Mouse (Mus musculus): ENCODE measurements at regions not wholly inside any gene's neighbourhood (a gene's known extent, or its start where the extent isn't known, plus 50 kb on each side); places are given as distances from the start of the nearest gene placed in this dataset.

DNA sequence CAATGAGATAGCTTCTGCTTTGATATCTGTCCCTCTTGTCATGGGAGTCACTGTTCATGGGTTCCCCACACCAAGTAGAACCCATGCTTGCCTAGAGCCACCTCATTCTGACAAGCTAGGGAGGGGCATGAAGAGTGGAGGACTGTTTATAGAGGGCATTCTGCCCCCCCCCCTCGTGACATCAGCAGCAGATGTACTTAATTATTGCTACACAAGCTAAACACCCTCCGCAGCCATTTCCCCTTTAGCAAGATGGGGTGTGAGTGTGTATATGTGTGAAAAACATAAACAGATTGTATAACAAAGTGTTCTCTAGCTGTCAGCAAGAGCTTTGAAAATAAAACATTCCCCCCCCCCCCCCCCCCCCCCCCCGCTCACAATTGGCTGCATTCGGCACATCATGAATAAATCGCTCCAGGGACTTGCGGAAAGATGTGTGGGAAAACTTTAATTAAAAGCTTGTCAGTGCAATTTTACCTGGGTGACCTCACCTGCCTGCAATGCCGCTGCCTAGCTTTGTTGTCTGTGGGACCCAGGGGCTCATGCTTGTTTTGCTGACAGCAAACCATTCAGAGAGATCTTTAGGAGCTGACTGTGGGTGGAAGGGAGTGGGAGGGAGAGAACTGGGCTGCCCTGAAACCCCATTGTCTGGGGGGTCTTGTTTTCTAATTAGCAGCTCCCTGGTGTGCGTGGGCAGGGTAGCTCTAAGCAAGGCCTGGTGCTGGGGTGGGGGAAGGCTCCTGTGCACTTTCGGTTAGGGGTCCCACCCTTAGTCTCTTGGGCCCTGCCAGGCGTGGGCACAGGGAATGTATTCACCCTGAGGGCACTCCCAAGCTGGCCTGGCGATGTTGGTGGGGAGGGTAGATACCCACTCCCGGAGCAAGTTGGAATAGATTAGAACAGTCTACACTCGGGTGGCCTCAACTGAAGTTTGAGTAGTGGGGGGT is 63.4 kb downstream of the Irx2 start:
- no peak overlapping the region for H3K9ac ChIP-seq
- H3K4me1 ChIP-seq (ENCODE audit: insufficient read depth): no peaks in the 10 kb centered on the region
- TF ChIP-seq CTCF (IDR thresholded peaks at IDR 0.05; ENCODE audit: low read depth): no peak
- H3K36me3 ChIP-seq (ENCODE audit: insufficient read depth): no peaks in the 10 kb centered on the region
- H3K4me2 ChIP-seq: no peak overlapping the region
- 61% methylated on average over 13 of the region's 13 CpGs for WGBS
- no peak overlapping the region for H3K27ac ChIP-seq (ENCODE audit: low read depth)
- no peak overlapping the region for H3K4me3 ChIP-seq (ENCODE audit: low read depth, low read length)
- DNase-seq (no peak), ATAC-seq (ENCODE audit: insufficient read depth) (no peak)
- no peaks in the 10 kb centered on the region for H3K9me3 ChIP-seq (ENCODE audit: low read depth, low read length)
- no peaks in the 10 kb centered on the region for H3K27me3 ChIP-seq (ENCODE audit: insufficient read depth, low read length)

GRCm38 (mm10) chr13:72707469-72707868 is 78.8 kb downstream of the Irx2 start:
- ATAC-seq (ENCODE audit: insufficient read depth) (no peak), DNase-seq (no peak)
- Histone ChIP-seq H3K9ac (no peak overlapping the region), H3K36me3 (ENCODE audit: insufficient read depth) (no peaks in the 10 kb centered on the region), H3K4me1 (ENCODE audit: insufficient read depth) (no peaks in the 10 kb centered on the region), H3K4me2 (no peak overlapping the region), H3K9me3 (ENCODE audit: low read depth, low read length) (no peaks in the 10 kb centered on the region), H3K4me3 (ENCODE audit: low read depth, low read length) (no peak overlapping the region), H3K27me3 (ENCODE audit: insufficient read depth, low read length) (no peaks in the 10 kb centered on the region), H3K27ac (ENCODE audit: low read depth) (no peak overlapping the region)
- WGBS: 62% methylated on average over 3 of the region's 3 CpGs
- TF ChIP-seq CTCF (IDR thresholded peaks at IDR 0.05; ENCODE audit: low read depth): no peak

- Histone ChIP-seq H3K27me3 (ENCODE audit: insufficient read depth, low read length) (no peaks in the 10 kb centered on the region), H3K4me3 (ENCODE audit: low read depth, low read length) (no peak overlapping the region), H3K9me3 (ENCODE audit: low read depth, low read length) (no peaks in the 10 kb centered on the region), H3K4me1 (ENCODE audit: insufficient read depth) (no peaks in the 10 kb centered on the region), H3K27ac (ENCODE audit: low read depth) (no peak overlapping the region), H3K9ac (no peak overlapping the region), H3K4me2 (no peak overlapping the region), H3K36me3 (ENCODE audit: insufficient read depth) (no peaks in the 10 kb centered on the region)
- no peak for TF ChIP-seq CTCF (IDR thresholded peaks at IDR 0.05; ENCODE audit: low read depth)
- DNase-seq (peak; percentile 27), ATAC-seq (ENCODE audit: insufficient read depth) (peak; percentile 70; the same call in 1 of the 2 replicates)
- 53% methylated on average over 2 of the region's 2 CpGs for WGBS
These were observed 80.1 kb downstream of the Irx2 start for GRCm38 (mm10) chr13:72708728-72709127.

- H3K4me2 ChIP-seq: no peak overlapping the region
- no peaks in the 10 kb centered on the region for H3K27me3 ChIP-seq (ENCODE audit: insufficient read depth, low read length)
- no peak overlapping the region for H3K9ac ChIP-seq
- H3K36me3 ChIP-seq (ENCODE audit: insufficient read depth): no peaks in the 10 kb centered on the region
- H3K27ac ChIP-seq (ENCODE audit: low read depth): no peak overlapping the region
- no peak overlapping the region for H3K4me3 ChIP-seq (ENCODE audit: low read depth, low read length)
- DNase-seq (no peak), ATAC-seq (ENCODE audit: insufficient read depth) (no peak)
- no peak for TF ChIP-seq CTCF (IDR thresholded peaks at IDR 0.05; ENCODE audit: low read depth)
- no peaks in the 10 kb centered on the region for H3K9me3 ChIP-seq (ENCODE audit: low read depth, low read length)
- H3K4me1 ChIP-seq (ENCODE audit: insufficient read depth): no peaks in the 10 kb centered on the region
- WGBS: 50% methylated on average over 5 of the region's 5 CpGs
These were observed 81.4 kb downstream of the Irx2 start for GRCm38 (mm10) chr13:72710051-72710450.

DNA sequence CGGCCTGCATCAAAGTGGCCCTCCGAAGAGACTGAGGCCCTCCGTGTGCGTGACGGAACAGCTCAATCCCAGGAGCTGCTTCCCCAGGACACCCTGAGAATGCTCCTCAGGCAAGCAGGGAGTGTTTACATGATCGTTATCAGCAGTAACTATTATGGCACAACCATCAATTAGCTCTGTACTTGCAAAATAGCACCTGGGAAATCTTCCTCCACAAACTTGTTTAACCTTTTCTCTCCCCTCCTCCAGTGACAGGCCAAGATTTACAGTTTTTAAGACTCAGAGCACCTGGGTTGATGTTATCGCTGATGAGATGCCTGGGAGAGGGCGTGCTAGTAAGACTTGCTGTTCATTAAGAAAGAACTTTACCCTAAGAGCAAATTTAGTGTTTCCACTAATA is 82.5 kb downstream of the Irx2 start:
- no peak overlapping the region for H3K9ac ChIP-seq
- H3K4me3 ChIP-seq (ENCODE audit: low read depth, low read length): no peak overlapping the region
- TF ChIP-seq CTCF (IDR thresholded peaks at IDR 0.05; ENCODE audit: low read depth): no peak
- no peak for ATAC-seq (ENCODE audit: insufficient read depth)
- no peak overlapping the region for H3K27ac ChIP-seq (ENCODE audit: low read depth)
- H3K36me3 ChIP-seq (ENCODE audit: insufficient read depth): no peaks in the 10 kb centered on the region
- 28% methylated on average over 8 of the region's 8 CpGs for WGBS
- no peaks in the 10 kb centered on the region for H3K9me3 ChIP-seq (ENCODE audit: low read depth, low read length)
- DNase-seq: no peak
- no peaks in the 10 kb centered on the region for H3K4me1 ChIP-seq (ENCODE audit: insufficient read depth)
- no peaks in the 10 kb centered on the region for H3K27me3 ChIP-seq (ENCODE audit: insufficient read depth, low read length)
- no peak overlapping the region for H3K4me2 ChIP-seq

DNA sequence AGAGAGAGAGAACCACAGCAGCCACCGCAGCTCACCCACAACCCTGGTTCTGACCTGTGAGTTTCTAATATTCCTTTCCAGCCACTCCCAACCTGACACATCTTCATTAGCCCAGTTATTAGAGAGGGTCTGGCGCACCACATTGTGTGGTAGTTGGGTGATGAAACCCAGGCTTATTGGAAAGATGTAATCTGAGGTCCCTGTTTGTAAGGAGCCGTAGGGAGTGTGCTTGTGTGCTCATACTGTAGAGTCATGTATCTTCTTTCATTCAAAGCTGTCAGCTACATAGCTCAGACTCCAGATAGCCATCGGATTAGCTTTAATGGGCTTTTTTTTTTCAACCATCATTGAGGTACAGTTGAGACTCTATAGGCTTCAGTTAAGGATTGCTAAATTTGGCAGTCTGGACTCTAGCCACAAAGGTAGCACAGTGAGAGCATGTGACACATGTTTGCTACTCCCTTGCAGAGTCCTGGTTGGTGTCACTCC is 83.3 kb downstream of the Irx2 start:
- 60% methylated on average over 4 of the region's 4 CpGs for whole genome bisulfite sequencing
- ATAC-seq (ENCODE audit: insufficient read depth) (no peak), DNase-seq (no peak)

DNA sequence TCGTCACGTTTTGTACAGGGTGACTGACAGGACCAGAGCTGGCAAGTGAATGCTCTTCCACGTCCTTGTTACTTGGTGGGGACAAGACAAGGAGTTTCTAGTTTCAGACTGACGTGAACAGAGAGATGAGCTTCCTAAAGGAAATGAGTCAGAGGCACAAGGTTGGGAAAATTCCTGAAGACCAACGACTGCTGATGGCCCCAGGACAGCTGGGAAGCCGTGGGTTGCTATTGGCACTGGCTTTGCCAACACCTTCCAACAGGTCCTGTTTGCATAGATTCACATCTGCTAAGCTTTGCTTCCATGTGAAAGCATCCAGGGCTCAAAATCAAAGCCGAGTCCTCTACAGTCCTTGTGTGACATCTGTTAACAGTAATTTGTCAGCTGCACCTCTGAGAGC is 86.2 kb downstream of the Irx2 start:
- no peak for ATAC-seq (ENCODE audit: insufficient read depth)
- H3K4me3 ChIP-seq (ENCODE audit: low read depth, low read length): no peak overlapping the region
- H3K27ac ChIP-seq (ENCODE audit: low read depth): no peak overlapping the region
- H3K4me1 ChIP-seq (ENCODE audit: insufficient read depth): no peaks in the 10 kb centered on the region
- no peaks in the 10 kb centered on the region for H3K9me3 ChIP-seq (ENCODE audit: low read depth, low read length)
- no peaks in the 10 kb centered on the region for H3K27me3 ChIP-seq (ENCODE audit: insufficient read depth, low read length)
- no peak for TF ChIP-seq CTCF (IDR thresholded peaks at IDR 0.05; ENCODE audit: low read depth)
- no peak for DNase-seq
- no peak overlapping the region for H3K9ac ChIP-seq
- H3K36me3 ChIP-seq (ENCODE audit: insufficient read depth): no peaks in the 10 kb centered on the region
- WGBS: 46% methylated on average over 7 of the region's 7 CpGs
- H3K4me2 ChIP-seq: no peak overlapping the region

More for the DNA sequence above, 83.3 kb downstream of the Irx2 start:
- Histone ChIP-seq H3K9ac (no peak overlapping the region), H3K36me3 (ENCODE audit: insufficient read depth) (no peaks in the 10 kb centered on the region), H3K4me1 (ENCODE audit: insufficient read depth) (no peaks in the 10 kb centered on the region), H3K9me3 (ENCODE audit: low read depth, low read length) (no peaks in the 10 kb centered on the region), H3K4me2 (no peak overlapping the region), H3K27me3 (ENCODE audit: insufficient read depth, low read length) (no peaks in the 10 kb centered on the region), H3K27ac (ENCODE audit: low read depth) (no peak overlapping the region), H3K4me3 (ENCODE audit: low read depth, low read length) (no peak overlapping the region)
- no peak for TF ChIP-seq CTCF (IDR thresholded peaks at IDR 0.05; ENCODE audit: low read depth)

All from lung, embryonic 14.5 days (tissue).